Mouse (Mus musculus): ENCODE results near the gene Hacd3. TPM values are rescaled to one million over a fixed set of nuclear protein-coding genes. Genes with fewer than 3 reads are reported as not detected.
"Not testable (repeated sequence)": the region's sequence is repeated elsewhere in the genome, so short reads cannot be mapped to it uniquely, and the experiment has no call there.

Hacd3 gene
- total RNA-seq, 2 experiments from 2014 or later = 216 to 368 TPM

GRCm38 (mm10) chr9:65017896-65018295, 3.6 kb downstream of the Hacd3 start:
- no peak for DNase-seq (ENCODE audit: low spot score in 2 of 2)

- DNase-seq (ENCODE audit: low spot score in 2 of 2) = no peak
Observed at GRCm38 (mm10) chr9:65016978-65017827, 4.3 kb downstream of the Hacd3 start.

- no peak for DNase-seq (ENCODE audit: low spot score in 2 of 2)
Observed at GRCm38 (mm10) chr9:65016241-65016977, 5.1 kb downstream of the Hacd3 start.

GRCm38 (mm10) chr9:65015461-65016222, 5.9 kb downstream of the Hacd3 start:
- no peak for DNase-seq (ENCODE audit: low spot score in 2 of 2)

- peak; percentile 54 to 58 for DNase-seq (ENCODE audit: low spot score in 2 of 2)
Observed at GRCm38 (mm10) chr9:65011304-65011703, 10.2 kb downstream of the Hacd3 start.

- DNase-seq (ENCODE audit: low spot score in 2 of 2) = no peak
Observed at GRCm38 (mm10) chr9:65010632-65011031, 10.9 kb downstream of the Hacd3 start.

GRCm38 (mm10) chr9:65005737-65006136, 15.8 kb downstream of the Hacd3 start:
- DNase-seq (ENCODE audit: low spot score in 2 of 2) = no peak

GRCm38 (mm10) chr9:65001481-65001880, 20.0 kb downstream of the Hacd3 start:
- DNase-seq (ENCODE audit: low spot score in 2 of 2) = no peak

GRCm38 (mm10) chr9:64995464-64995863, 26.0 kb downstream of the Hacd3 start:
- not testable (repeated sequence) for DNase-seq (ENCODE audit: low spot score in 2 of 2)

- no peak for DNase-seq (ENCODE audit: low spot score in 2 of 2)
Observed at GRCm38 (mm10) chr9:64990291-64990690, 31.2 kb downstream of the Hacd3 start.

GRCm38 (mm10) chr9:64988443-64988842, 33.0 kb downstream of the Hacd3 start:
- DNase-seq (ENCODE audit: low spot score in 2 of 2) = no peak

- DNase-seq (ENCODE audit: low spot score in 2 of 2) = no peak
Observed at GRCm38 (mm10) chr9:64987651-64988050, 33.8 kb downstream of the Hacd3 start.

- DNase-seq (ENCODE audit: low spot score in 2 of 2) = no peak
Observed at GRCm38 (mm10) chr9:64985807-64986206, 35.7 kb downstream of the Hacd3 start.

- DNase-seq (ENCODE audit: low spot score in 2 of 2) = no peak
Observed at GRCm38 (mm10) chr9:64985037-64985794, 36.3 kb downstream of the Hacd3 start.

- DNase-seq (ENCODE audit: low spot score in 2 of 2) = no peak
Observed at GRCm38 (mm10) chr9:64981904-64982303, 39.6 kb downstream of the Hacd3 start.

- no peak for DNase-seq (ENCODE audit: low spot score in 2 of 2)
Observed at GRCm38 (mm10) chr9:64980548-64980947, 40.9 kb downstream of the Hacd3 start.

GRCm38 (mm10) chr9:64960978-64961320, 60.5 kb downstream of the Hacd3 start:
- DNase-seq (ENCODE audit: low spot score in 2 of 2) = no peak

- DNase-seq (ENCODE audit: low spot score in 2 of 2) = peak; percentile 94 to 97
Observed at GRCm38 (mm10) chr9:64960117-64960977, 61.1 kb downstream of the Hacd3 start, which contains the start of gene Ints14. Gene Ints14, plus strand, starts transcription at chr9:64960905.

- DNase-seq (ENCODE audit: low spot score in 2 of 2) = no peak
Observed at GRCm38 (mm10) chr9:64957276-64957675, 64.2 kb downstream of the Hacd3 start.

- no peak for DNase-seq (ENCODE audit: low spot score in 2 of 2)
Observed at GRCm38 (mm10) chr9:64956337-64956736, 65.2 kb downstream of the Hacd3 start.

All from adrenal gland, adult 18-20 months (tissue).